Mouse (Mus musculus): ENCODE data around the gene Mms22l. TPM values are rescaled to one million over a fixed set of nuclear protein-coding genes. Genes with fewer than 3 reads are reported as not detected.
A peak's percentile ranks its signal among the peaks of the same experiment; 100 is the strongest.
"Not testable (repeated sequence)": the region's sequence is repeated elsewhere in the genome, so short reads cannot be mapped to it uniquely, and the experiment has no call there.

Mms22l gene
- polyA plus RNA-seq, 1 experiment from 2014 or later = 8.3 TPM

GRCm38 (mm10) chr4:24644735-24645134 is 148.5 kb downstream of the Mms22l start:
- H3K4me1 ChIP-seq (ENCODE audit: insufficient read depth); DNase-seq; H3K9me3 ChIP-seq (ENCODE audit: low read length); H3K36me3 ChIP-seq (replicated peaks; ENCODE audit: insufficient read depth, low read length); H3K27ac ChIP-seq (ENCODE audit: low read depth); H3K4me2 ChIP-seq (ENCODE audit: low read depth, low read length); H3K9ac ChIP-seq (replicated peaks); H3K27me3 ChIP-seq (ENCODE audit: insufficient read depth, low read length): not testable (repeated sequence)
- peak; percentile 52; the same call in 1 of the 2 replicates for TF ChIP-seq EP300 (IDR thresholded peaks at IDR 0.05; ENCODE audit: low read depth)
- 65% methylated on average over 5 of the region's 8 CpGs for WGBS (ENCODE audit: insufficient replicate concordance)
- H3K4me3 ChIP-seq (ENCODE audit: low read depth, low read length) = 0 out of 2 replicates have a peak overlapping the region, but pooled peaks have one; percentile 15
- ATAC-seq = peak; percentile 96
